Mouse (Mus musculus): ENCODE results near the gene Plch2. TPM values are rescaled to one million over a fixed set of nuclear protein-coding genes. Genes with fewer than 3 reads are reported as not detected.
A peak's percentile ranks its signal among the peaks of the same experiment; 100 is the strongest.

The Plch2 gene
- total and polyA plus RNA-seq, 3 experiments: 0.85 to 1.1 TPM; not detected in 1

DNA sequence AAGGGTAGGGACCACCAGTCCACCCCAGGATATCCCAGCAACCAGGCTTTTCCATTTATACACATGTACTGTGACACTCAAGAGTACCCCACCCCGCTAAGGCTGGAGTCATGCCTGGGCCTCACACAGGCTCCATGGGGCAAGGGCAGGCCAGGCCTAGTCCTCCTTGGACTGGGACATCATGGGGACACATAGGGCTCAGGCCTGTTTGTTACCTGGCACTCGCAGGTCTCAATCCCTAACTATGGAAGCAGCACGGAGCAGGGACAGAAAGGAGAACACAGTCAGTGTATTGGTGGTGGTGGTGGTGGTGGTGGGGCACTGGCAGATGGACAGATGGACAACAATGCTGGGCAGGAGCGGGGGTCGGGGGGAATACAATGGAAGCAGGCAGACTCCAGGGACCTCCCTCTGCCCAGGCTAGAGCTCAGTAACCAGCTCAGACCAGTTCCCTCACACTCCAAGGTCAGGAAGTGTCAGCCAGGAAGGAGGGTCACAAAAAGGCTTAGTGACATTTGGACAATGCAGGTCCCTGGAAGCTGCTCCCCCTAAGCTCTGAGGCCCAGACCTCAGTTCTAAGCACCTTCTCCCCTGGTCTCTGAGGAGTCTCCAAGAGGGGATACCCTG is 71.3 kb downstream of the Plch2 start:
- Histone ChIP-seq H3K4me1 (ENCODE audit: control insufficient read depth in 1 of 2, insufficient read depth in 2 of 2, low read length in 2 of 2) (peaks cover 0 to 4% of the 10 kb centered on the region in 2 experiments; a peak in 1 of 4 replicates), H3K9me3 (replicated peaks; ENCODE audit: insufficient read depth, low read length) (no peaks in the 10 kb centered on the region), H3K36me3 (ENCODE audit: control insufficient read depth in 1 of 2, insufficient read depth in 2 of 2, low read length in 2 of 2) (no peaks in the 10 kb centered on the region; a peak in 2 of 4 replicates), H3K27ac (ENCODE audit: control insufficient read depth, low read depth, low read length) (no peak overlapping the region), H3K4me3 (ENCODE audit: control insufficient read depth in 1 of 2, insufficient read depth in 1 of 2, low read depth in 2 of 2, low read length in 2 of 2) (peak overlapping the region; percentile 62 to 80), H3K79me2 (ENCODE audit: control insufficient read depth, insufficient read depth, low read length, poor library complexity) (no peaks in the 10 kb centered on the region; the same call in 1 of the 2 replicates), H3K9ac (ENCODE audit: control insufficient read depth, low read depth, low read length, poor library complexity, severe bottlenecking) (peak overlapping the region; percentile 78), H3K27me3 (ENCODE audit: control insufficient read depth in 1 of 2, insufficient read depth in 2 of 2, low read length in 2 of 2) (no peaks in the 10 kb centered on the region)
- no peak for DNase-seq (ENCODE audit: low read depth, low spot score)
- TF ChIP-seq POLR2A (IDR thresholded peaks at IDR 0.05; ENCODE audit: control insufficient read depth in 1 of 2, insufficient read depth in 1 of 2, low read depth in 1 of 2, low read length in 2 of 2, poor library complexity in 1 of 2): no peak
- TF ChIP-seq TAL1 (IDR thresholded peaks at IDR 0.05; ENCODE audit: low read length): no peak
- no peak for TF ChIP-seq NRF1 (IDR thresholded peaks at IDR 0.05; ENCODE audit: insufficient read depth, low read depth, low read length, poor library complexity, severe bottlenecking)
- TF ChIP-seq SIN3A (IDR thresholded peaks at IDR 0.05; ENCODE audit: low read length): 0 out of 2 replicates have a peak, but pooled peaks have one; percentile 2

DNA sequence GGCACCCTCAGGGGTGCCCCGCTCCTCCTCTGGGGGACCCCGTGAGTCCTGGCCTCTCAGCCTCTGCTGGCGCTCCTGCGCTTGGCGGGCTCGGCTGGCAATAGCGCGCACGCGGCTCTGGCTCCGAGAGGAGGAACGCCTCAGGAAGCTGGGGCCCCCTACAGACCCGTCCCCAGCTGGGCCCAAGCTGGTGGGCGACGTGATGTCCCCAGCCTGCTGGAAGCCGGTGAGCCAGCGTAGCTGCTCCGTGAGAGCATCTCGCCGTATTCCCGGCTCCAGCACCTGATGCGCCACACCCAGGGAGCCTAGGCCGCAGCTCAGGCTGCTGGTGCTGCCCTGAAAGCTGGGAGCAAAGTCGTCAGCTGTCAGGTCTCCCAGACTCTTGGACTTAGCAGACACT is 72.8 kb downstream of the Plch2 start:
- TF ChIP-seq GATA1 (IDR thresholded peaks at IDR 0.05; ENCODE audit: low read depth, low read length) (no peak), ELF1 (IDR thresholded peaks at IDR 0.05; ENCODE audit: low read depth, low read length) (no peak), UBTF (IDR thresholded peaks at IDR 0.05; ENCODE audit: borderline replicate concordance, insufficient read depth, low read depth, low read length) (no peak), GABPA (IDR thresholded peaks at IDR 0.05; ENCODE audit: low read depth, low read length) (no peak), CHD1 (IDR thresholded peaks at IDR 0.05; ENCODE audit: low read depth, low read length) (no peak), MYC (IDR thresholded peaks at IDR 0.05; ENCODE audit: low read depth, low read length) (no peak)
- no peaks in the 10 kb centered on the region for H3K9me3 ChIP-seq (replicated peaks; ENCODE audit: insufficient read depth, low read length)
- no peak overlapping the region for H3K27ac ChIP-seq (ENCODE audit: control insufficient read depth, low read depth, low read length)
- H3K9ac ChIP-seq (ENCODE audit: control insufficient read depth, low read depth, low read length, poor library complexity, severe bottlenecking): no peak overlapping the region
- no peaks in the 10 kb centered on the region; the same call in 1 of the 2 replicates for H3K79me2 ChIP-seq (ENCODE audit: control insufficient read depth, insufficient read depth, low read length, poor library complexity)
- H3K4me1 ChIP-seq (ENCODE audit: control insufficient read depth in 1 of 2, insufficient read depth in 2 of 2, low read length in 2 of 2): peaks cover 0 to 4% of the 10 kb centered on the region in 2 experiments; a peak in 1 of 4 replicates
- H3K27me3 ChIP-seq (ENCODE audit: control insufficient read depth in 1 of 2, insufficient read depth in 2 of 2, low read length in 2 of 2): no peaks in the 10 kb centered on the region
- no peak for DNase-seq (ENCODE audit: low read depth, low spot score)
- H3K36me3 ChIP-seq (ENCODE audit: control insufficient read depth in 1 of 2, insufficient read depth in 2 of 2, low read length in 2 of 2): no peaks in the 10 kb centered on the region; a peak in 2 of 4 replicates
- no peak overlapping the region for H3K4me3 ChIP-seq (ENCODE audit: control insufficient read depth in 1 of 2, insufficient read depth in 1 of 2, low read depth in 2 of 2, low read length in 2 of 2)

DNA sequence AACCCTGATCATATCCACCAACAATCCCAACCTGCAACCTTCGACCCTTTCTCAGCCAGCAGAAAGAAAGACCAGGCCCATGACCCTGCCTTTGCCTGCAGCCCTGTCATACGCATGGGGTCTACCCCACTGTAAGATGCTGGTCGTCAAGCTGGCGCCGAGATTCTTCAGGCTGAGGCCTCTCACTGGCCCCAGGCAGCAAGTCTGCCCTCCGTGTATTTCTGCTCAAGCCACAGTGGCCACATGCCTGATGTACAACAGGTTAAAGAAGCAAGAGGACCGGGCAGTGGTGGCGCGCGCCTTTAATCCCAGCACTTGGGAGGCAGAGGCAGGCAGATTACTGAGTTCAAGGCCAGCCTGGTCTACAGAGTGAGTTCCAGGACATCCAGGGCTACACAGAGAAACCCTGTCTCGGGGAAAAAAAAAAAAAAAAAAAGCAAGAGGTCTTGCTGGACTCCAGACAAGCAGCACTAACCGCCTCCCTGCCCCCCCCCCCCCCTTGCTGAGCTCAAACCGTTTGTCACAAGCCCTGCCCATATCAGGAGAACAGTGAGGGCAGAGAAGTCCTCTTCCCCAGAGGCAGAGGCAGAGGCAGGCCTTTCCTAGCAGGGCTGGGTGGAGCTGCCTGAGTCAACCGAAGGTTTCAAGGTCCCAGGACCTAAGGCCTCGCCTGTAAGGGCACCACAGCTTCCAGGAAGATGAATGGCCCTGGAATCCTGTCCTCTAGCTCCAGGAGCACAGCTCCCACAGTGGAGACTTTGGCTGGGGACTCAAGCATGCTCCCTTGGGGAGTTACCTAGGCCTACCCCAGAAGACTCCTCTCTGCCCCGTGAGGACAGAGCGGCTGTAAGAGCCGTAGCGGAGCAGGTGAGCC is 74.1 kb downstream of the Plch2 start:
- Histone ChIP-seq H3K4me3 (ENCODE audit: control insufficient read depth in 1 of 2, insufficient read depth in 1 of 2, low read depth in 2 of 2, low read length in 2 of 2) (no peak overlapping the region), H3K27ac (ENCODE audit: control insufficient read depth, low read depth, low read length) (no peak overlapping the region), H3K36me3 (ENCODE audit: control insufficient read depth in 1 of 2, insufficient read depth in 2 of 2, low read length in 2 of 2) (no peaks in the 10 kb centered on the region; a peak in 2 of 4 replicates), H3K79me2 (ENCODE audit: control insufficient read depth, insufficient read depth, low read length, poor library complexity) (no peaks in the 10 kb centered on the region; the same call in 1 of the 2 replicates), H3K27me3 (ENCODE audit: control insufficient read depth in 1 of 2, insufficient read depth in 2 of 2, low read length in 2 of 2) (no peaks in the 10 kb centered on the region), H3K9ac (ENCODE audit: control insufficient read depth, low read depth, low read length, poor library complexity, severe bottlenecking) (no peak overlapping the region), H3K4me1 (ENCODE audit: control insufficient read depth in 1 of 2, insufficient read depth in 2 of 2, low read length in 2 of 2) (peaks cover 0 to 4% of the 10 kb centered on the region in 2 experiments; a peak in 1 of 4 replicates), H3K9me3 (replicated peaks; ENCODE audit: insufficient read depth, low read length) (no peaks in the 10 kb centered on the region)
- DNase-seq (ENCODE audit: low read depth, low spot score): peak; percentile 46
- TF ChIP-seq HCFC1 (IDR thresholded peaks at IDR 0.05; ENCODE audit: low read depth, low read length): no peak
- no peak for TF ChIP-seq CHD1 (IDR thresholded peaks at IDR 0.05; ENCODE audit: low read depth, low read length)
- 0 out of 2 replicates have a peak, but pooled peaks have one; percentile 17 for TF ChIP-seq POLR2AphosphoS2 (IDR thresholded peaks at IDR 0.05; ENCODE audit: low read length)
- TF ChIP-seq MYC (IDR thresholded peaks at IDR 0.05; ENCODE audit: low read depth, low read length): no peak
- no peak for TF ChIP-seq E2F4 (IDR thresholded peaks at IDR 0.05; ENCODE audit: borderline replicate concordance, low read depth, low read length)
- no peak for TF ChIP-seq BHLHE40 (IDR thresholded peaks at IDR 0.05; ENCODE audit: borderline replicate concordance, low read depth, low read length)
- TF ChIP-seq USF2 (IDR thresholded peaks at IDR 0.05; ENCODE audit: borderline replicate concordance in 1 of 2, insufficient read depth in 1 of 2, low read depth in 1 of 2, low read length in 2 of 2): no peak
- TF ChIP-seq SMC3 (IDR thresholded peaks at IDR 0.05; ENCODE audit: low read depth, low read length): no peak
- no peak for TF ChIP-seq CTCF (IDR thresholded peaks at IDR 0.05 in 2 of 3, conservative IDR thresholded peaks at IDR 0.05 in 1 of 3; ENCODE audit: control insufficient read depth in 1 of 3, insufficient read depth in 1 of 3, low read depth in 2 of 3, low read length in 3 of 3, poor library complexity in 1 of 3, severe bottlenecking in 1 of 3)
- TF ChIP-seq MEF2A (IDR thresholded peaks at IDR 0.05; ENCODE audit: extremely low read depth, insufficient replicate concordance, low read depth, low read length, poor library complexity, severe bottlenecking): no peak
- no peak for TF ChIP-seq JUND (IDR thresholded peaks at IDR 0.05; ENCODE audit: low read depth, low read length)
- TF ChIP-seq ETS1 (IDR thresholded peaks at IDR 0.05; ENCODE audit: low read depth, low read length): no peak
- 0 out of 4 replicates have a peak, but pooled peaks of 1 of the 2 experiments have one; percentile 15 for TF ChIP-seq POLR2A (IDR thresholded peaks at IDR 0.05; ENCODE audit: control insufficient read depth in 1 of 2, insufficient read depth in 1 of 2, low read depth in 1 of 2, low read length in 2 of 2, poor library complexity in 1 of 2)
- TF ChIP-seq MXI1 (IDR thresholded peaks at IDR 0.05; ENCODE audit: low read depth, low read length): no peak
